Mouse (Mus musculus) liver, postnatal 0 days (tissue): Measurements from ENCODE around the gene Amy2a2. TPM values are rescaled to one million over a fixed set of nuclear protein-coding genes. Genes with fewer than 3 reads are reported as not detected.
"Not testable (repeated sequence)": the region's sequence is repeated elsewhere in the genome, so short reads cannot be mapped to it uniquely, and the experiment has no call there.

Source experiments
- ATAC-seq: fragments of 200-750 bp; cut with Nextera tagmentation; 2 replicates; pipeline ENCODE4 v1.8.0; 2017; ENCODE audit warnings: mild to moderate bottlenecking, moderate library complexity
- DNase-seq: peaks from one replicate; pipeline ENCODE4 v3.0.0-alpha.2; 2016
- H3K27ac ChIP-seq: fragments of 300-500 bp; sonication (generic); 2 replicates; pipeline ENCODE4 v1.5.1; 2014; ENCODE audit warnings: antibody characterized with exemption, moderate library complexity, mild to moderate bottlenecking, low read depth
- H3K27me3 ChIP-seq: fragments of 300-500 bp; sonication (generic); 2 replicates; pipeline ENCODE4 v1.6.1; 2014; ENCODE audit warnings: low read length, control low read depth, mixed read lengths; ENCODE audit not compliant: insufficient read depth
- H3K36me3 ChIP-seq: fragments of 300-500 bp; sonication (generic); replicated peaks from 2 replicates; pipeline ENCODE4 v1.6.1; 2014; ENCODE audit warnings: mild to moderate bottlenecking, control low read depth, low read length, moderate library complexity, mixed read lengths; ENCODE audit not compliant: insufficient read depth
- H3K4me1 ChIP-seq: fragments of 300-500 bp; sonication (generic); 2 replicates; pipeline ENCODE4 v1.6.1; 2014; ENCODE audit warnings: antibody characterized with exemption, mild to moderate bottlenecking, control low read depth; ENCODE audit not compliant: insufficient read depth
- H3K4me2 ChIP-seq: fragments of 300-500 bp; sonication (generic); 2 replicates; pipeline ENCODE4 v1.6.1; 2014; ENCODE audit warnings: low read depth, mild to moderate bottlenecking, low read length, moderate library complexity, mixed read lengths
- H3K4me3 ChIP-seq: fragments of 300-500 bp; sonication (generic); 2 replicates; pipeline ENCODE4 v1.5.1; 2014; ENCODE audit warnings: low read depth, low read length
- H3K9ac ChIP-seq: fragments of 300-500 bp; sonication (generic); replicated peaks from 2 replicates; pipeline ENCODE4 v1.6.1; 2014; ENCODE audit warnings: mild to moderate bottlenecking, moderate library complexity
- H3K9me3 ChIP-seq: fragments of 300-500 bp; sonication (generic); 2 replicates; pipeline ENCODE4 v1.6.1; 2016; ENCODE audit warnings: mild to moderate bottlenecking, control low read depth, low read length, mixed read lengths
- WGBS: fragments of 180-500 bp; shearing (Covaris S2); extraction: QIAGEN DNeasy Blood & Tissue Kit; methylation state at CpG from one replicate; pipeline ENCODE4 v1.1.7; 2014; ENCODE audit not compliant: insufficient replicate concordance; 5-methylcytosine and 5-hydroxymethylcytosine counted together
- polyA plus RNA-seq: library from polyadenylated mRNA; unstranded; fragments of >200 nt; fragmentation: Nextera tagmentation; extraction: Ambion mirVana; gene quantifications from 2 replicates; pipeline ENCODE4 v1.2.1, GENCODE M21; 2015

The Amy2a2 gene
- 0.62 and 7.0 TPM in 2 replicates for polyA plus RNA-seq

- not testable (repeated sequence) for H3K4me2 ChIP-seq, DNase-seq, H3K27me3 ChIP-seq, H3K4me1 ChIP-seq, ATAC-seq, H3K4me3 ChIP-seq, H3K9ac ChIP-seq, H3K27ac ChIP-seq, H3K36me3 ChIP-seq, H3K9me3 ChIP-seq
- no CpG with 5 or more reads among the region's 4 CpGs for WGBS
Measured at GRCm38 (mm10) chr3:113356558-113356957, at the start of gene Amy2a2. Amy2a2 (minus strand) TSS chr3:113356658.

DNA sequence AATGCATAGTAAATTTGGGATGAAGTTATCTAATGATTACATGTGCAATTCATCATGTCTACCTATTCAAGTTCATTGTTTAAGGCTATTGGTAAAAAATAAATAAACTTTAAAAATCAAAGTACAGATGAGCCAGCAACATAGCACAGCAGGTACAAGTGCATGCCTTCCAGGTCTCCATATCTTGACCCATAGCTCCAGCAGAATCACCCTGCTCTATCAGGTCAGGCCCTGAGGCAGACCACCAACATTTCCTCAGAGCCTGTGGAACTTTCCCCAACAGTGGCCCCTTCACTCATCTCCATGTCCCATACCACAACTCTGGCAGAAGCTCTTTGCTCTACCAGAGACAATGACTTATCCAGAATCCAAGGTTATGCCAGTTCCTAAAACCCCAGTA, 11.0 kb downstream of the Amy2a2 start:
- not testable (repeated sequence) for H3K27me3 ChIP-seq, H3K4me1 ChIP-seq, H3K27ac ChIP-seq, H3K4me2 ChIP-seq, ATAC-seq, H3K36me3 ChIP-seq, DNase-seq, H3K9me3 ChIP-seq, H3K4me3 ChIP-seq, H3K9ac ChIP-seq

GRCm38 (mm10) chr3:113323952-113324351, 32.5 kb downstream of the Amy2a2 start, which contains the start of gene Amy2a3:
Amy2a3 (minus strand) TSS chr3:113324052.
- not testable (repeated sequence) for H3K9me3 ChIP-seq, H3K27ac ChIP-seq, H3K4me2 ChIP-seq, H3K9ac ChIP-seq, H3K4me1 ChIP-seq, H3K4me3 ChIP-seq, DNase-seq, ATAC-seq, H3K36me3 ChIP-seq, H3K27me3 ChIP-seq
- no CpG with 5 or more reads among the region's 4 CpGs for WGBS

DNA sequence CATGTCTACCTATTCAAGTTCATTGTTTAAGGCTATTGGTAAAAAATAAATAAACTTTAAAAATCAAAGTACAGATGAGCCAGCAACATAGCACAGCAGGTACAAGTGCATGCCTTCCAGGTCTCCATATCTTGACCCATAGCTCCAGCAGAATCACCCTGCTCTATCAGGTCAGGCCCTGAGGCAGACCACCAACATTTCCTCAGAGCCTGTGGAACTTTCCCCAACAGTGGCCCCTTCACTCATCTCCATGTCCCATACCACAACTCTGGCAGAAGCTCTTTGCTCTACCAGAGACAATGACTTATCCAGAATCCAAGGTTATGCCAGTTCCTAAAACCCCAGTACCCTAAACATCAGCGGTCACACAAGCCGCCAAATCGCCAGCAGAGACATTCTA, 43.5 kb downstream of the Amy2a2 start:
- not testable (repeated sequence) for H3K9me3 ChIP-seq, H3K4me3 ChIP-seq, H3K27ac ChIP-seq, DNase-seq, H3K27me3 ChIP-seq, H3K36me3 ChIP-seq, H3K4me1 ChIP-seq, H3K9ac ChIP-seq, H3K4me2 ChIP-seq, ATAC-seq
- no CpG with 5 or more reads among the region's 3 CpGs for WGBS

Other genes with a start within 250 kb of the Amy2a2 start
- 13.0 and 16.9 TPM in 2 replicates for gene Amy2a5, start 97.8 kb downstream of the Amy2a2 start, polyA plus RNA-seq
- 0.62 and 7.0 TPM in 2 replicates for gene Amy2a4, start 65.2 kb downstream of the Amy2a2 start, polyA plus RNA-seq
- 0.62 and 7.0 TPM in 2 replicates for gene Amy2a3, start 32.6 kb downstream of the Amy2a2 start, polyA plus RNA-seq
- 26.2 and 39.4 TPM in 2 replicates for gene Amy2a1, start 175.8 kb upstream of the Amy2a2 start, polyA plus RNA-seq